Mouse (Mus musculus): ENCODE measurements around the gene Rps21.

Rps21 gene

GRCm38 (mm10) chr2:180229129-180229528 lies 28.0 kb upstream of the Rps21 start:
- DNase-seq (ENCODE audit: low spot score in 2 of 2), result no peak

DNA sequence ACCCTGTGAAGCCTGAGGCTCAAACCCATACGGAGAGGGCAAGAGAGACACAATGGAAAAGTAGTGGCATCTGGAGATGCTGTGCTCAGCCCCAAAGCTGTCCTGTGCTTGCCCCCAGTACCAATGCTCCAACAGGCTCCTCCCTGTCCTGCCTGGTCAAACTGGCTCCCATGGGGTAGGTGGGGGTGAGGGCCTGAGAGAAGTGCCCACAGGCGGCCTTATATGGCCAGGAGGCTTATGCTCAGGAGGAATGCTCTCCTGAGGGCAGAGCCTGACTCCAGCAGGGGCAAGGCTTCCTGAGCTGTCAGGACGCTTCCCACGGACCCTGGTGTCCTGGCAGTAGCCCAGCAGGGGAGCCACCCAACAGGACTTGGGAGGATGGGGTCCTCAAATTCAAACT lies 26.7 kb upstream of the Rps21 start:
- no peak for DNase-seq (ENCODE audit: low spot score in 2 of 2)

DNA sequence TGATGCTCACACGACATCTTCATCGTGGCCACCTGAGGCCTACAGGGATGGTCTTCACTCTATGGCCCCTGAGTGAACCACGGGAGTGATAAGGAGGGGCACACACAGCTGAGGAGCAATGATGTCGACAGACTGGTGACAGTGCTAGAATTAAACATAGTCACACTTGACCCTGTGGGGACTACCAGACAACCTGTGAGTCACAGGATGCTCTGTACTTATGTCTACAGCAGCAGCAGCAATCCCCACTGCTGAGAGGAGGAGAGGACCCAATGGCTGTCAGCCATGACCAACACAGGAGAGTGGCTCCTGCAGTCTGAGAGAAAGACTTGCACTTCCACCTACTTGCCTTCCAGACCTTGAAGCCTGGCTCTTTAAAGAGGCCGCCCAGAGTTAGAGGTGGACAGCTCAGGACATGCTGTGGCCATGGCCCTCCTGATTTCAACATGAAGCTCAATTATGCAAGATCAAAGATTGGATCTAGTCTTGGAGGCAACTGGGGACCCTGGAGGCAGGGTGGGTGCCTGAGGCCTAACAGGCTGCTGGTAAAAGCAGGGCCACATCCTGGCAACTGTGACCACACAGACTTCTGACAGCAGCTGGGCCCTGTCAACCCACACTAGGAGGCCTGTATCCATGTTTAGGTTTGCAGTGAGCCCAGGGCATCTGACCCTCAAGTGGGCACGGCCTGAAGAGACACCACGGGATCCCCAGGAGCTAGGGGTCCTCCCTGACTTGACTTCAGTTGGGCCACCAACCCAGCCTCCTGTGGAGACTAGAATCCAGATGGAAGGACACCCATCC lies 23.9 kb upstream of the Rps21 start:
- no peak for DNase-seq (ENCODE audit: low spot score in 2 of 2)

GRCm38 (mm10) chr2:180234353-180234752 lies 22.8 kb upstream of the Rps21 start:
- no peak for DNase-seq (ENCODE audit: low spot score in 2 of 2)

DNA sequence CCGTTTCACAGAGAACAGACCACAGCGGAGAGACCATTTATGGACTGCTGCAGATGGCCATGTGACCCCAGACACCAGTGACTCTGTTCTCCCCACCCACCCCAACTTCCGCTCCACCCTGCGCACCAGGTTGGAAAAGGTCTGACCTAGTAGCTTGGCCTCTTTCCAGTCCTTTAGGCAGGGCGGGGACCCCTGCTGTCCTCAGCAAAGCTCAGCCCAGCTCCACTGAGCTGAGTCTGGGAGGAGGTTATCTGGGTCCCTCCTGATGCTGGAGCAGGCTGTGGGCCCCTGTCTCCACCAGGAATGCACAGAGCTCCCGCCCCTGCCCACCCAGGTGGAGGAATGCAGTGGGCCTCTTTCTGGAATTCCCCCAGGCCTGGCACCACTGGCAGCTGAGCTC lies 22.2 kb upstream of the Rps21 start:
- DNase-seq (ENCODE audit: low spot score in 2 of 2), result no peak

DNA sequence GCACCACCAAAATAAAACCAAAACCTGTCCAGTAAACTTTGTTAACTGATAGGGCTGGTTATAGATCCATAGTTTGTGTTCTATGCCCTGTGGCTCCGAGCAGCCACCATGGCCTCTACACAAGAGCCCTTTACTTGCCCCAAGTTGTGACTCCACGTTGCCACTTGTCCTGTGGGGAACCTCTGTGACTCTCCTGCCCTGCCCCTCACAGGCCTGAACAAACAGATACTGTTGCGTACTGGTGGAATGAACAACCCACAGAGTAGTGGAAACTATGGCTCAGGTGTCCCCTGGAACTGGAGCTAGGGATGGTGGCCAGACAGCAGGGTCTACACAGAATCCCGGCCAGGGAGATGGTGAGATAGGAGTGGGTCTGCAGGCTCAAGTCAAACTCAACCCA lies 21.4 kb upstream of the Rps21 start:
- no peak for DNase-seq (ENCODE audit: low spot score in 2 of 2)

DNA sequence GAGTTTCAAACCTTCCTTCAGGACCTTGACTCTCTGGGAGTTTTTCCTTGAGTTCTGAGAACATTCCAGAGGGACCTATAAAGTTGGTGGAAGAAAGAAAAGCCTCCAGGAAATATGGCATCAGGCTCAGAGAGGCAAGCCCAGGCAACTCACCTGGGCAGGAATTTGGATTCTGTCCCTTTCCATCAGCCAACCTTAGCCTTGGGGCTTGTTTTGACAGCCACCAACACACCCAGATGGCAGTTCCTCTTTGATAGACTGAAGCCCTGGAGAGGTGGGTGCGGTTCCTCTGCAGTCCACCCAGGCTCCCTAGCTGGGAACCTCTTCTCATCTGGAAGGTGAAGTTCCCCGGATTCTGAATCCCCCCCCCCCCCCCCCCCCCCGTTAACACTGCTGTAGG lies 20.7 kb upstream of the Rps21 start:
- DNase-seq (ENCODE audit: low spot score in 2 of 2), result no peak

GRCm38 (mm10) chr2:180236930-180237329 lies 20.2 kb upstream of the Rps21 start:
- DNase-seq (ENCODE audit: low spot score in 2 of 2), result no peak

DNA sequence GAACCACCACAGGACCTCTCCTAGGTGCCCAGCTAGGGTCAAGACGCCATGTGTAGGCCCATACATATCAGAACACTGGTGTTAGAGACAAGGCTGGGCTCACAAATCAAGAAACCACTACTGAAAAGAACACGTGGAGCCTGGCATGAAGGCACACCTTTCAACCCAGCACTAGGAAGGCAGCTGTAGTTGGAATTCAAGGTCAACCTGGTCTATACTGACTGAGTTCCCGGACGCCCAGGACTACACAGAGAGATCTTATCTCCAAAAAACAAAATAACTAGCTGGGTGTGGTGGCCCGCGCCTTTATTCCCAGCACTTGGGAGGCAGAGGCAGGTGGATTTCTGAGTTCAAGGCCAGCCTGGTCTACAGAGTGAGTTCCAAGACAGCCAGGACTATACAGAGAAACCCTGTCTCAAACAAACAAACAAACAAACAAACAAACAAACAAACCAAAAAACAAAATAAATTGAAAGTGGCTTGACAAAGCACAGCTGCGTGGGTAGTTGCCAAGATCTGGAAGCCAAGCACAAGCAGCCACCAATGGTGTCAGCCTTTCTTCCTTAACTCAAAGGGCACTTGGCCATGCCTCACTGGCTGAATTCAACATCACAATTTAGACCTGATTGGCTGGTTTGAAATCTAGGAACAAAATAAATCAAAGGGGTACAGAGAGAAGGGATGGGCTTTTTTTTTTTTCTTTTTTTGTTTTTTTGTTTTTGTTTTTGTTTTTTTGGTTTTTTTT lies 19.4 kb upstream of the Rps21 start:
- DNase-seq (ENCODE audit: low spot score in 2 of 2), result no peak

GRCm38 (mm10) chr2:180238591-180238990 lies 18.6 kb upstream of the Rps21 start:
- DNase-seq (ENCODE audit: low spot score in 2 of 2), result no peak

DNA sequence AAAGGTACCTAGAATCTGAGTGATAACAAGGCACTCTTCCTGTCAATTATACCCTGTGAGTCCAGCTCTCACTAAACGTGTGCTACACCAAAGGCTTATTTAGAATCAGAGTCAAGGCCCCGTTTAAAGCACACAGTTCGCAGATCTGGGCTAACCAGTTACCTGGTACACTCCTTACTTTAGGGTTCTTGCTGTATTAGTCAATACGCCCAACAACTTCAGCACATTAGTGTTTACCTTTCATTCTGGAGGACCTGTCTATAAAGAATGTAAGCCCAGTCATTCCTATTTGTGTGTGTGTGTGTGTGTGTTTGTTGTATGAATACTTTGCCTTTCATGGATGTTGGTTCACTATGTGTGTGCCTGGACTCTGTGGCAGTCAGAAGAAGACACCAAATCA lies 14.1 kb upstream of the Rps21 start:
- no peak for DNase-seq (ENCODE audit: low spot score in 2 of 2)

DNA sequence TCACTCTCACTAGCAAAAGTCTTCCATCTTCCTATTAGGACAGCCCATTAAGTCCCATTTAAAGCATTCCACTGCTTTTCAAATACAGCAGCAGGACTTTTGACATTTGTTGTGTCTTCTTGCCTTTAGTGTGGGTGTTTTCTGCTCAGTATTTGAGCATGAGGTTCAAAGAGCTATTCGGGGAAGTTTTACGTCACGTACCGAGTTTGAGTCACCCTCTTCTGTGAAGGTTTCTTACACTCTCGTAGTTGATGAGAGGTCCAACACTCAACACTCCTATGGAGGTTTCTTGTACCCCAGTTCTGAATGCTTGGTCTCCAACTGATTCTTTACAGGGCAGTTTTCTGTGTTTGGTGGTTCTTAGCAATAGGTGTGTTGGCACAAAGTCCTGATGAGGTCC lies 9.3 kb upstream of the Rps21 start:
- no peak for DNase-seq (ENCODE audit: low spot score in 2 of 2)

- no peak for DNase-seq (ENCODE audit: low spot score in 2 of 2)
Measured at GRCm38 (mm10) chr2:180248947-180249660, 8.1 kb upstream of the Rps21 start.

DNA sequence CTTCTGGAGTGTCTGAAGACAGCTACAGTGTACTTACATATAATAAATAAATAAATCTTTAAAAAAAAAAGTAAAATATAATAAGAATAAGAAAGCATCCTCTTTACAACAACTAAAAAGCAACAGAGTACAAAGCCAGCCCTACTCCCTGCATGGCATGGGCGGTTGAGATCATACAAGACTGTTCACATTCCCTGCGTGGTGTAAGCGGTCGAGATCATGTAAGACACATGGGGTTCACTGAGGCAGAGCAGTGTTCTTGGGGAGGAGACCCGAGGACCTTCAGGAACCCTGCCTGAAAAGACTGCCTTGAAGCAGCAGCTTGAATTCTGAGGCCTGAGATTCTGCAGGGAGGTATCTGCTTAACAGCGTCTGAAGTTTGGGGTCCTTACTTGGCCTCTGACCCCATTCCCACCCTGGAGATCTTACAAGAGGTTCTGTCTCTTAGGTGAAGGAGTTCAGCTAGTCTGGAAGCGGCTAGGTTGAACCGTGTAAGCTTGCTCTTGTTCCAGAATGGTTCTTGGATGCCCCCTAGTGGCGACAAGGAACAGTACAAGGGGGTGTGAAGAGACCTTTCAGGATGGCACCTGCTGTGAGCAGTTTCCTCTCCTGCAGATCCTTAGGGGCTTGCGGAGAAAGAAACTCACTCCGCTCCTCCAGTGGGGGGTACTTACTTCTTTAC lies 6.1 kb upstream of the Rps21 start:
- DNase-seq (ENCODE audit: low spot score in 2 of 2), result peak; percentile 47 to 75

- DNase-seq (ENCODE audit: low spot score in 2 of 2), result no peak
Measured at GRCm38 (mm10) chr2:180251838-180252237, 5.3 kb upstream of the Rps21 start.

DNA sequence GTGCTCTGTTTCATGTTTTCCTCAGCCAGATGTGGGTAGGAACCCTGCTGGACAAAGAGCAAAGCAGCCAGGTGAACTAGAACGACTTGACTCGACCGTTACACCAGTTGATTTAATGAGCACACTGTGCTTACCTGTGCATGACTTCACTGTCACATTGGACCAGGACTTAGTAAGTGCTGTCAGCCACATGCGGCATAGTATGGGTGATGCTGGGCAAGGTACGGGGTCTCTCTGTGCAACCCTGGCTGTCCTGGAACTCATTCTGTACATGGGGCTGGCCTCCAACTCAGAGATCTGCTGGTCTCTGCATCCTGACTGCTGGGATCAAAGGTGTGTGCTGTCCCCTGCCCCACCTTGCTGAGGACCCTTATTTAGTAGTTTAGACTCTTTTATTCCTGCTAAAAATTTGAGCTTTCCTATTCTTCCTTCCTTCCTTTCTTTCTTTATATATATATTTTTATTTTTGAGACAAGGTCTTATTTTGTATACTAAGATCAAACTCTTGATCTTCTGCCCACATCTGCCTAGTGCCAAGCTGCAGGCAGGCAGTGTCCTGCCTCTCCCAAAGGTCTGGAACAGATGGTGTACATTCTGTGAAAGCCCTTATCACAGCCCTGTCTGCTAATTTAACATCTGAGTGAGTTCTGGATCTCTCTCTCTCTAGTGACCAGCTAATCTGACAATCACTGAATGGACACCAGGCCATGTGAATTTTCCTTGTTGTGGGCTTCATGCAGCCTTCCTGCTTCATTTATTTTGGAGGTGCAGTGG lies 2.6 kb upstream of the Rps21 start:
- DNase-seq (ENCODE audit: low spot score in 2 of 2), result no peak

- DNase-seq (ENCODE audit: low spot score in 2 of 2), result no peak
Measured at GRCm38 (mm10) chr2:180255701-180256100, 1.5 kb upstream of the Rps21 start.

DNA sequence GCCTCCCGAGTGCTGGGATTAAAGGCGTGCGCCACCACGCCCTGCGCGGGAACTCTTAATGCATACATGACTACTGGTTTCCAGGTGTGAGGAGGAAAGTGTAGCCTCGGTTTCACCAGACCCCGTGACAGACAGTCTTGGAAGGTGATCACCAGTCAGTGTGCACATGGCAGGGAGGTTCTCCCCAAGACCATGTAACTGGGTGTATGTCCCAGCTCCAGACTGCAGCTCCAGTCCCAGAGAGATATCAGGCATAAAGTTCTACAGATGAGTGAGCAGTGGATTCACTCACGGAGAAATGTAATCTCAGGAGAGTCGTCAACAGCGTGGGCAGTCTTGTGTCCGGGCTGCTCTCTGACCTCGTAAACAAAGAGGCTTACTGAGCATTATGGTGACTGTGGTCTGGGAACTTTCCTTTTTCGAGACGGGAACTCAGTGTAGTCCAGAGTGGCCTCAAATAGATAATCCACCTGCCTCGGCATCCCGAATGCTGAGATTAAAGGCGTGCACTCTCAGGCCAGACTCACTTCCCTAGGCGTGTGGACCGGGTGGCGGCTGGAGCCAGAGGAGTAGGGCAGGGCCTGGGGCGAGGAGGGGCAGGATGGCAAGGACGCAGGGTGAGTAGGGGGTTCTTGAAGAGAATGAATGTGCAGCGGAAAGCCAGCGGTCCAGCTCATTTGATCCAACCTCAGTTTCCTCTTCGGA lies 729 bp upstream of the Rps21 start:
- no peak for DNase-seq (ENCODE audit: low spot score in 2 of 2)

- no peak for DNase-seq (ENCODE audit: low spot score in 2 of 2)
Measured at GRCm38 (mm10) chr2:180257963-180258865, 1.0 kb downstream of the Rps21 start.
